Mouse (Mus musculus) ovary, adult 18-20 months (tissue): ENCODE measurements around the gene Capg.

ENCODE experiments used
- DNase-seq: peaks from one replicate; pipeline ENCODE4 v3.0.0; 2022; ENCODE audit warnings: low spot score, mixed read lengths

Capg gene

DNA sequence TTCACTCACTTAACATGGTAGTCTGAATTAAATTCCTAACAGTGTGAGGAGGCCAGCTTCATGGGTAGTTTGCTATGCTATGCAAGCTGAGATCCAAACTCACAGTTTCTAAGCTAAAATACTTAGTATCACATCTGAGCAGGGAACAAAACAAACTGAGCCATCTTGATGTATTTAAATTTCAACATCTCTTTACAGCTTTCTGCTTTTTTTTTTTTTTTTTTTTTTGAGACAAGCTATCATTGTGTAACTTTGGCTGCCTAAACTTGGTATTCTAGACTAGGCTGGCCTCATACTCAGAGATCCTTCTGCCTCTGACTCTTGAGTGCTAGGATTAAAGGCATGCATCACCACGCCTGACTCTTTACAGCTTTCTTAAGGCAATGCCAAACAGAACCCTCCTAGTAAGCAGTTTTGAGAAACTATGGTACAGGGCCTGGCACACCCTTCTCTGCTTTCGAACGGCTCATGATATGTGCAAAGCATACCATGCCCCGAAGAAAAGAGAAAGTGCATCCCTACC is 64.5 kb downstream of the Capg start:
- no peak for DNase-seq

GRCm38 (mm10) chr6:72610261-72610660 is 66.1 kb downstream of the Capg start:
- no peak for DNase-seq
